Comparison of ENCODE assay signal across 8 mouse cellular contexts in genomic region chr5:129020300-129020668, GRCm38 (mm10). TPM values are rescaled to one million over a fixed set of nuclear protein-coding genes. Genes with fewer than 3 reads are reported as not detected.
DNase-seq lines count a peak whose midpoint lies in the region; ATAC-seq and TF ChIP-seq lines count a peak whose summit lies in the region.

No protein-coding gene starts in this region.

- no peak for TF ChIP-seq EP300 in liver, postnatal 0 days (IDR thresholded peaks at IDR 0.05; ENCODE audit: low read depth)

- peak overlapping the region; percentile 97 for H3K9ac ChIP-seq in heart, embryonic 15.5 days
- H3K9ac ChIP-seq in forebrain, embryonic 16.5 days (replicated peaks; ENCODE audit: low read depth, low read length), result peak overlapping the region; percentile 92
- H3K9ac ChIP-seq in liver, postnatal 0 days (replicated peaks), result peak overlapping the region; percentile 94

- peaks cover 5% of the 10 kb centered on the region for H3K36me3 ChIP-seq in heart, embryonic 15.5 days
- peaks cover 3% of the 10 kb centered on the region; the same call in 1 of the 2 replicates for H3K36me3 ChIP-seq in forebrain, embryonic 16.5 days (ENCODE audit: control insufficient read depth, insufficient read depth)
- H3K36me3 ChIP-seq in liver, postnatal 0 days (replicated peaks; ENCODE audit: insufficient read depth, low read length), result peaks cover 18% of the 10 kb centered on the region

- peak; percentile 37 for TF ChIP-seq CTCF in liver, postnatal 0 days (IDR thresholded peaks at IDR 0.05; ENCODE audit: low read depth)

- H3K9me3 ChIP-seq in heart, embryonic 15.5 days (replicated peaks), result no peaks in the 10 kb centered on the region
- H3K9me3 ChIP-seq in forebrain, embryonic 16.5 days (ENCODE audit: control insufficient read depth, low read length), result no peaks in the 10 kb centered on the region
- no peaks in the 10 kb centered on the region for H3K9me3 ChIP-seq in liver, postnatal 0 days (ENCODE audit: low read length)

- peak; percentile 73 for ATAC-seq in heart, embryonic 15.5 days (replicated peaks; ENCODE audit: insufficient number of reproducible peaks, insufficient read depth, low FRiP score, low read depth)
- ATAC-seq in forebrain, embryonic 16.5 days, result peak; percentile 79
- peak; percentile 71 for ATAC-seq in liver, postnatal 0 days

- peak overlapping the region; percentile 79 for H3K4me2 ChIP-seq in heart, embryonic 15.5 days
- peak overlapping the region; percentile 92 for H3K4me2 ChIP-seq in forebrain, embryonic 16.5 days (ENCODE audit: low read length)
- H3K4me2 ChIP-seq in liver, postnatal 0 days (ENCODE audit: low read depth, low read length), result peak overlapping the region; percentile 90

- peak overlapping the region; percentile 99 for H3K27ac ChIP-seq in heart, embryonic 15.5 days
- peak overlapping the region; percentile 97 for H3K27ac ChIP-seq in forebrain, embryonic 16.5 days (ENCODE audit: low read length)
- H3K27ac ChIP-seq in liver, postnatal 0 days (ENCODE audit: low read depth), result peak overlapping the region; percentile 93

- no peak for DNase-seq in heart, adult 8-10 months (ENCODE audit: low spot score)
- peak; percentile 86 for DNase-seq in NIH3T3 (ENCODE audit: low read depth)
- DNase-seq in liver, postnatal 0 days, result no peak
- no peak for DNase-seq in layer of hippocampus, adult 11-12 months (ENCODE audit: low spot score)
- no peak for DNase-seq in thymus, postnatal 36 days
- no peak for DNase-seq in layer of hippocampus, postnatal 10 days (ENCODE audit: low spot score in 2 of 2)

- peaks cover 16% of the 10 kb centered on the region for H3K4me1 ChIP-seq in heart, embryonic 15.5 days (replicated peaks)
- H3K4me1 ChIP-seq in forebrain, embryonic 16.5 days (replicated peaks; ENCODE audit: control insufficient read depth, insufficient read depth, low read length), result peaks cover 16% of the 10 kb centered on the region
- peaks cover 17% of the 10 kb centered on the region for H3K4me1 ChIP-seq in liver, postnatal 0 days (ENCODE audit: insufficient read depth)

- peak overlapping the region; percentile 96 for H3K4me3 ChIP-seq in heart, embryonic 15.5 days
- peak overlapping the region; percentile 91 for H3K4me3 ChIP-seq in forebrain, embryonic 16.5 days (replicated peaks; ENCODE audit: low read length)
- peak overlapping the region; percentile 98 for H3K4me3 ChIP-seq in liver, postnatal 0 days (ENCODE audit: low read depth, low read length)

- under 1% methylated on average over 52 of the region's 56 CpGs for WGBS in heart, embryonic 15.5 days
- under 1% methylated on average over 51 of the region's 56 CpGs for WGBS in forebrain, embryonic 16.5 days
- under 1% methylated on average over 23 of the region's 56 CpGs for WGBS in liver, postnatal 0 days (ENCODE audit: insufficient replicate concordance)

- H3K27me3 ChIP-seq in heart, embryonic 15.5 days, result no peaks in the 10 kb centered on the region
- no peaks in the 10 kb centered on the region for H3K27me3 ChIP-seq in forebrain, embryonic 16.5 days (replicated peaks; ENCODE audit: control insufficient read depth, insufficient read depth, low read length)
- H3K27me3 ChIP-seq in liver, postnatal 0 days (ENCODE audit: insufficient read depth, low read length), result no peaks in the 10 kb centered on the region

RNA-seq across cellular contexts. Expression of gene Ran, which starts 0.4 kb away (rescaled TPM):
- 321 and 323 TPM in 2 replicates for polyA plus RNA-seq in heart, embryonic 15.5 days (2015; fragmentation: Nextera tagmentation; extraction: Ambion mirVana)
- 100 to 1,000 TPM in 2 of 4 experiments, 10 to 100 TPM in 2; 97.6 to 107 (median 102) TPM for total RNA-seq in heart, adult 8-10 months (2022)
- polyA plus RNA-seq in forebrain, embryonic 16.5 days (2015; fragmentation: Nextera tagmentation; extraction: Ambion mirVana), result 436 and 440 TPM in 2 replicates
- 183 and 206 TPM in 2 replicates for polyA plus RNA-seq in liver, postnatal 0 days (2015; fragmentation: Nextera tagmentation; extraction: Ambion mirVana)
- total RNA-seq in layer of hippocampus, postnatal 10 days (2021), result 100 to 1,000 TPM; 164 to 177 TPM

RNA-seq across cellular contexts. Expression of gene Stx2, which starts 11.9 kb away (rescaled TPM):
- polyA plus RNA-seq in heart, embryonic 15.5 days (2015; fragmentation: Nextera tagmentation; extraction: Ambion mirVana), result 21.0 and 25.7 TPM in 2 replicates
- total RNA-seq in heart, adult 8-10 months (2022), result 10 to 100 TPM; 10.0 to 15.5 (median 12.4) TPM
- polyA plus RNA-seq in forebrain, embryonic 16.5 days (2015; fragmentation: Nextera tagmentation; extraction: Ambion mirVana), result 15.3 and 18.0 TPM in 2 replicates
- polyA plus RNA-seq in liver, postnatal 0 days (2015; fragmentation: Nextera tagmentation; extraction: Ambion mirVana), result 30.9 and 35.6 TPM in 2 replicates
- total RNA-seq in layer of hippocampus, postnatal 10 days (2021), result 10 to 100 TPM; 31.9 to 33.2 TPM
